Comparison of ENCODE assay signal across 14 mouse cellular contexts in the genomic region with DNA sequence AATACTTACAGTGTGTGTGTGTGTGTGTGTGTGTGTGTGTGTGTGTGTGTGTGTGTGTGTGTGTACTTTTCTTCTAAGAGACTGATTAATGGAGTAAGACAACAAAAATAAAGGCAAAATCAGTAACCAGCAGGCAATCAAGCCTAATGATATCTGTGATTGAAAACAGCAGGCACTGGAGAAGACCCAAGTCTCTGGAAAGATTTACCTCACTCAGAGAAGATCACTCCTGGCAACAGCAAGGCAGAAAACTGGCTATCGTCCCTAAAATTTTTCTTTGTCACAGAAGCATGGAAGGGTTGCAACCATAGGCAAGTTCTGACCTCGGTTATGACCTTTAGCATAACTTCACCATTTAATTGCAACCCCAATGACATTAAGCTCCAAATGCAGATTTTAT.
DNase-seq lines count a peak whose midpoint lies in the region; ATAC-seq lines count a peak whose summit lies in the region.
"Had no signal": no experiment of that assay in that cellular context is flagged by ENCODE, and none has a peak within 500 bp of the region (broad histone marks: within the 10 kb centered on the region; RNA-seq: fewer than 3 reads in every experiment).

No protein-coding gene starts in this region.

- H3K27me3 ChIP-seq in intestine, embryonic 16.5 days (replicated peaks; ENCODE audit: control insufficient read depth, insufficient read depth, low read length), result no peaks in the 10 kb centered on the region
- no peaks in the 10 kb centered on the region for H3K27me3 ChIP-seq in intestine, embryonic 15.5 days (replicated peaks)
- H3K27me3 ChIP-seq in heart, embryonic 16.5 days (ENCODE audit: control insufficient read depth, insufficient read depth, low read length), result no peaks in the 10 kb centered on the region
- H3K27me3 ChIP-seq: hindbrain, embryonic 15.5 days; kidney, embryonic 15.5 days; limb, embryonic 12.5 days; midbrain, embryonic 12.5 days had no signal

- H3K9me3 ChIP-seq in intestine, embryonic 16.5 days (ENCODE audit: control insufficient read depth, low read length), result no peaks in the 10 kb centered on the region
- H3K9me3 ChIP-seq in intestine, embryonic 15.5 days, result no peaks in the 10 kb centered on the region
- no peaks in the 10 kb centered on the region for H3K9me3 ChIP-seq in heart, embryonic 16.5 days (replicated peaks; ENCODE audit: control insufficient read depth, low read length)
- H3K9me3 ChIP-seq: hindbrain, embryonic 15.5 days; kidney, embryonic 15.5 days; limb, embryonic 12.5 days; midbrain, embryonic 12.5 days had no signal

- 61% methylated on average over 2 of the region's 2 CpGs for WGBS in intestine, embryonic 16.5 days
- 69% methylated on average over 2 of the region's 2 CpGs for WGBS in intestine, embryonic 15.5 days
- 70% methylated on average over 2 of the region's 2 CpGs for WGBS in heart, embryonic 16.5 days

- 0 out of 2 replicates have a peak, but pooled peaks have one; percentile 8 for ATAC-seq in intestine, embryonic 16.5 days
- no peak for ATAC-seq in intestine, embryonic 15.5 days
- ATAC-seq in heart, embryonic 16.5 days (replicated peaks; ENCODE audit: extremely low read depth, insufficient read depth, low FRiP score), result no peak
- ATAC-seq: forebrain, postnatal 0 days; liver, postnatal 0 days had no signal

- DNase-seq in cerebellum, adult 9-11 months, result peak; percentile 37
- DNase-seq in cerebellum, postnatal 25 days, result no peak
- DNase-seq in NIH3T3 (ENCODE audit: low read depth), result peak; percentile 55
- DNase-seq in layer of hippocampus, postnatal 14 days (ENCODE audit: low spot score in 2 of 2), result no peak
- no peak for DNase-seq in urinary bladder, adult 2 months (ENCODE audit: low spot score)
- DNase-seq: forebrain, postnatal 0 days; liver, postnatal 0 days had no signal

- no peak overlapping the region for H3K27ac ChIP-seq in intestine, embryonic 16.5 days (ENCODE audit: low read length)
- no peak overlapping the region for H3K27ac ChIP-seq in intestine, embryonic 15.5 days
- H3K27ac ChIP-seq in heart, embryonic 16.5 days (ENCODE audit: low read length), result peak overlapping the region; percentile 37
- H3K27ac ChIP-seq: hindbrain, embryonic 15.5 days; kidney, embryonic 15.5 days; limb, embryonic 12.5 days; midbrain, embryonic 12.5 days had no signal

- H3K4me3 ChIP-seq in intestine, embryonic 16.5 days (ENCODE audit: low read length), result no peak overlapping the region
- no peak overlapping the region for H3K4me3 ChIP-seq in intestine, embryonic 15.5 days (replicated peaks)
- H3K4me3 ChIP-seq in heart, embryonic 16.5 days (ENCODE audit: low read length), result no peak overlapping the region
- H3K4me3 ChIP-seq: hindbrain, embryonic 15.5 days; kidney, embryonic 15.5 days; limb, embryonic 12.5 days; midbrain, embryonic 12.5 days had no signal

- H3K36me3 ChIP-seq in intestine, embryonic 16.5 days (ENCODE audit: control insufficient read depth, insufficient read depth, low read length), result peaks cover 9% of the 10 kb centered on the region; the same call in 1 of the 2 replicates
- H3K36me3 ChIP-seq in intestine, embryonic 15.5 days, result peaks cover 20% of the 10 kb centered on the region
- H3K36me3 ChIP-seq in heart, embryonic 16.5 days (ENCODE audit: control insufficient read depth, insufficient read depth), result peaks cover 34% of the 10 kb centered on the region

- peaks cover 16% of the 10 kb centered on the region for H3K4me1 ChIP-seq in intestine, embryonic 16.5 days (ENCODE audit: control insufficient read depth, insufficient read depth, low read length)
- peaks cover 12% of the 10 kb centered on the region; the same call in 1 of the 2 replicates for H3K4me1 ChIP-seq in intestine, embryonic 15.5 days (replicated peaks)
- H3K4me1 ChIP-seq in heart, embryonic 16.5 days (ENCODE audit: control insufficient read depth, insufficient read depth, low read length), result peaks cover 73% of the 10 kb centered on the region

- H3K9ac ChIP-seq in intestine, embryonic 16.5 days (ENCODE audit: low read depth, low read length), result no peak overlapping the region
- H3K9ac ChIP-seq in intestine, embryonic 15.5 days, result no peak overlapping the region
- no peak overlapping the region for H3K9ac ChIP-seq in heart, embryonic 16.5 days (ENCODE audit: low read length)
- H3K9ac ChIP-seq: forebrain, postnatal 0 days; hindbrain, embryonic 15.5 days; kidney, embryonic 15.5 days; limb, embryonic 12.5 days; liver, postnatal 0 days; midbrain, embryonic 12.5 days had no signal

- H3K4me2 ChIP-seq in intestine, embryonic 16.5 days (ENCODE audit: low read depth, low read length), result no peak overlapping the region
- no peak overlapping the region for H3K4me2 ChIP-seq in intestine, embryonic 15.5 days (replicated peaks)
- H3K4me2 ChIP-seq in heart, embryonic 16.5 days (ENCODE audit: low read depth, low read length), result no peak overlapping the region
- H3K4me2 ChIP-seq: hindbrain, embryonic 15.5 days; kidney, embryonic 15.5 days; limb, embryonic 12.5 days; midbrain, embryonic 12.5 days had no signal

Comparison
In these comparisons a context has a peak if more than half of its experiments do, and no peak if none do; other contexts are left out.
1. DNase-seq: peak in cerebellum, adult 9-11 months (single experiment) and NIH3T3 (single experiment); none in cerebellum, postnatal 25 days (0 of 2), layer of hippocampus, postnatal 14 days (0 of 2) and urinary bladder, adult 2 months (single experiment).